Mouse (Mus musculus): Measurements from ENCODE around the gene Acan.

DNA sequence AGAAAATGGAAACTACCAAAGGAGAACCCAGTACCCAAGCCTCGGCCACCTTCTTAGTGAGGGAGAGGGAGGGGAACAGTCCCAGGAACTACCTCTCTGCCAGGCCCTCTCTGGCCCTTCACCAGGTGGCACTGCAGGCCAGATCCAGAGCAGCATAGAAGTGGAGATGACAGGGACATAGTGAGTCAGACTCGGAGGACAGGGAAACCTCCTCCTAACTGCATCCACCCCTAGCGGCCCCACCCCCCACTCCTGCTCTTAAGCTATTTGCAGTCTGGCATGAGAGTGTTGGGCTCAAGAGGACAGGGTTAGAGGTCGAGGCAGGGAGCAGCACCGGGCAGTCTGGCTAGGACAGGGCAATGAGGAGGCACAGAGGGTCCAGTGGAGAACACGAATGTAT, 80.1 kb downstream of the Acan start:
- TF ChIP-seq POLR2A (IDR thresholded peaks at IDR 0.05; ENCODE audit: insufficient read depth, low read depth, low read length) (no peak), CTCF (IDR thresholded peaks at IDR 0.05) (peak; percentile 39), EP300 (IDR thresholded peaks at IDR 0.05; ENCODE audit: insufficient read depth, low read depth, low read length) (no peak)
